8 mouse cellular contexts compared by ENCODE assay signal in genomic region chr5:93136956-93137586, GRCm38 (mm10). TPM values are rescaled to one million over a fixed set of nuclear protein-coding genes. Genes with fewer than 3 reads are reported as not detected.
A peak's percentile ranks its signal among the peaks of the same experiment; 100 is the strongest.
DNase-seq lines count a peak whose midpoint lies in the region; ATAC-seq lines count a peak whose summit lies in the region.

No protein-coding gene starts in this region.

- H3K27me3 ChIP-seq in neural tube, embryonic 13.5 days: no peaks in the 10 kb centered on the region
- H3K27me3 ChIP-seq in neural tube, embryonic 15.5 days (replicated peaks): no peaks in the 10 kb centered on the region
- H3K27me3 ChIP-seq in hindbrain, embryonic 13.5 days: no peaks in the 10 kb centered on the region
- no peaks in the 10 kb centered on the region for H3K27me3 ChIP-seq in stomach, embryonic 15.5 days (replicated peaks)
- no peaks in the 10 kb centered on the region for H3K27me3 ChIP-seq in midbrain, embryonic 10.5 days (ENCODE audit: low read depth, poor library complexity, severe bottlenecking)

- H3K27ac ChIP-seq in neural tube, embryonic 13.5 days (replicated peaks): peak overlapping the region; percentile 42; the same call in 1 of the 2 replicates
- H3K27ac ChIP-seq in neural tube, embryonic 15.5 days (replicated peaks): no peak overlapping the region
- H3K27ac ChIP-seq in hindbrain, embryonic 13.5 days: peak overlapping the region; percentile 44
- peak overlapping the region; percentile 77 for H3K27ac ChIP-seq in stomach, embryonic 15.5 days
- no peak overlapping the region for H3K27ac ChIP-seq in midbrain, embryonic 10.5 days (replicated peaks)

- WGBS in neural tube, embryonic 13.5 days: 81% methylated on average over 5 of the region's 5 CpGs
- 73% methylated on average over 5 of the region's 5 CpGs for WGBS in neural tube, embryonic 15.5 days
- WGBS in hindbrain, embryonic 13.5 days: 70% methylated on average over 5 of the region's 5 CpGs
- WGBS in stomach, embryonic 15.5 days: 53% methylated on average over 5 of the region's 5 CpGs
- 83% methylated on average over 5 of the region's 5 CpGs for WGBS in midbrain, embryonic 10.5 days

- DNase-seq in gastrocnemius, adult 18-20 months (ENCODE audit: low spot score): peak; percentile 86
- DNase-seq in lung, postnatal 25 days (ENCODE audit: low spot score): peak; percentile 66
- DNase-seq in adrenal gland, postnatal 14 days: no peak
- DNase-seq in midbrain, embryonic 10.5 days (ENCODE audit: low spot score): no peak

- no peak overlapping the region for H3K4me2 ChIP-seq in neural tube, embryonic 13.5 days
- H3K4me2 ChIP-seq in neural tube, embryonic 15.5 days: no peak overlapping the region
- H3K4me2 ChIP-seq in hindbrain, embryonic 13.5 days: no peak overlapping the region
- H3K4me2 ChIP-seq in stomach, embryonic 15.5 days: no peak overlapping the region

- H3K4me1 ChIP-seq in neural tube, embryonic 13.5 days (replicated peaks): peaks cover 51% of the 10 kb centered on the region
- peaks cover 31% of the 10 kb centered on the region for H3K4me1 ChIP-seq in neural tube, embryonic 15.5 days
- peaks cover 29% of the 10 kb centered on the region for H3K4me1 ChIP-seq in hindbrain, embryonic 13.5 days (replicated peaks)
- H3K4me1 ChIP-seq in stomach, embryonic 15.5 days: peaks cover 22% of the 10 kb centered on the region
- H3K4me1 ChIP-seq in midbrain, embryonic 10.5 days: peaks cover 31% of the 10 kb centered on the region

- H3K4me3 ChIP-seq in neural tube, embryonic 13.5 days: no peak overlapping the region
- H3K4me3 ChIP-seq in neural tube, embryonic 15.5 days (replicated peaks): no peak overlapping the region
- H3K4me3 ChIP-seq in hindbrain, embryonic 13.5 days: no peak overlapping the region
- H3K4me3 ChIP-seq in stomach, embryonic 15.5 days (replicated peaks): no peak overlapping the region
- no peak overlapping the region for H3K4me3 ChIP-seq in midbrain, embryonic 10.5 days

- peaks cover 28% of the 10 kb centered on the region for H3K36me3 ChIP-seq in neural tube, embryonic 13.5 days
- peaks cover 17% of the 10 kb centered on the region for H3K36me3 ChIP-seq in neural tube, embryonic 15.5 days
- H3K36me3 ChIP-seq in hindbrain, embryonic 13.5 days: peaks cover 24% of the 10 kb centered on the region
- H3K36me3 ChIP-seq in stomach, embryonic 15.5 days: peaks cover 23% of the 10 kb centered on the region
- peaks cover 59% of the 10 kb centered on the region for H3K36me3 ChIP-seq in midbrain, embryonic 10.5 days

- no peak for ATAC-seq in neural tube, embryonic 13.5 days (ENCODE audit: low read depth)
- no peak for ATAC-seq in neural tube, embryonic 15.5 days (ENCODE audit: low FRiP score)
- ATAC-seq in hindbrain, embryonic 13.5 days (ENCODE audit: low FRiP score): no peak
- ATAC-seq in stomach, embryonic 15.5 days (ENCODE audit: insufficient read depth, low FRiP score, low read depth): peak; percentile 45; the same call in 1 of the 2 replicates

- no peaks in the 10 kb centered on the region for H3K9me3 ChIP-seq in neural tube, embryonic 13.5 days
- H3K9me3 ChIP-seq in neural tube, embryonic 15.5 days (replicated peaks): no peaks in the 10 kb centered on the region
- H3K9me3 ChIP-seq in hindbrain, embryonic 13.5 days: no peaks in the 10 kb centered on the region
- no peaks in the 10 kb centered on the region for H3K9me3 ChIP-seq in stomach, embryonic 15.5 days
- H3K9me3 ChIP-seq in midbrain, embryonic 10.5 days (replicated peaks): peaks cover 8% of the 10 kb centered on the region

- no peak overlapping the region for H3K9ac ChIP-seq in neural tube, embryonic 13.5 days
- no peak overlapping the region for H3K9ac ChIP-seq in neural tube, embryonic 15.5 days (replicated peaks)
- H3K9ac ChIP-seq in hindbrain, embryonic 13.5 days: no peak overlapping the region
- no peak overlapping the region for H3K9ac ChIP-seq in stomach, embryonic 15.5 days

RNA-seq across cellular contexts. Expression of gene Sept11, which starts 43.8 kb away (rescaled TPM):
- 156 and 189 TPM in 2 replicates for polyA plus RNA-seq in neural tube, embryonic 13.5 days (2015; fragmentation: Nextera tagmentation; extraction: Ambion mirVana)
- polyA plus RNA-seq in neural tube, embryonic 15.5 days (2015; fragmentation: Nextera tagmentation; extraction: Ambion mirVana): 134 and 140 TPM in 2 replicates
- 100 to 1,000 TPM in 1 of 2 experiments, 10 to 100 TPM in 1; 92.9 to 103 TPM for total RNA-seq in gastrocnemius, adult 18-20 months (2021)
- polyA plus RNA-seq in hindbrain, embryonic 13.5 days (2015; fragmentation: Nextera tagmentation; extraction: Ambion mirVana): 165 and 171 TPM in 2 replicates
- polyA plus RNA-seq in stomach, embryonic 15.5 days (2015; fragmentation: Nextera tagmentation; extraction: Ambion mirVana): 141 and 160 TPM in 2 replicates
- 56.7 and 59.4 TPM in 2 replicates for total RNA-seq in adrenal gland, postnatal 14 days (2021)
- 251 and 274 TPM in 2 replicates for polyA plus RNA-seq in midbrain, embryonic 10.5 days (2016; fragmentation: Nextera tagmentation; extraction: Ambion mirVana)

Comparison
In these comparisons a context has a peak if more than half of its experiments do, and no peak if none do; other contexts are left out.
1. H3K27ac ChIP-seq: peak in neural tube, embryonic 13.5 days (single experiment), hindbrain, embryonic 13.5 days (single experiment) and stomach, embryonic 15.5 days (single experiment); none in neural tube, embryonic 15.5 days (single experiment) and midbrain, embryonic 10.5 days (single experiment).
2. DNase-seq: peak in gastrocnemius, adult 18-20 months (single experiment) and lung, postnatal 25 days (single experiment); none in adrenal gland, postnatal 14 days (single experiment) and midbrain, embryonic 10.5 days (single experiment).